Mouse (Mus musculus) adrenal gland, adult 8-10 months (tissue): ENCODE data around the gene Fastk. TPM values are rescaled to one million over a fixed set of nuclear protein-coding genes. Genes with fewer than 3 reads are reported as not detected.
A peak's percentile ranks its signal among the peaks of the same experiment; 100 is the strongest.
"Not testable (repeated sequence)": the region's sequence is repeated elsewhere in the genome, so short reads cannot be mapped to it uniquely, and the experiment has no call there.

ENCODE experiments used
- DNase-seq: peaks from one replicate; pipeline ENCODE4 v3.0.0; 2022
- total RNA-seq, 4 experiments: library from RNA; stranded (reverse); gene quantifications; 2 replicates each; pipeline ENCODE4 v1.2.4; 2022

Fastk gene
- total RNA-seq, 4 experiments from 2014 or later, result 96.8 to 117 (median 102) TPM

DNA sequence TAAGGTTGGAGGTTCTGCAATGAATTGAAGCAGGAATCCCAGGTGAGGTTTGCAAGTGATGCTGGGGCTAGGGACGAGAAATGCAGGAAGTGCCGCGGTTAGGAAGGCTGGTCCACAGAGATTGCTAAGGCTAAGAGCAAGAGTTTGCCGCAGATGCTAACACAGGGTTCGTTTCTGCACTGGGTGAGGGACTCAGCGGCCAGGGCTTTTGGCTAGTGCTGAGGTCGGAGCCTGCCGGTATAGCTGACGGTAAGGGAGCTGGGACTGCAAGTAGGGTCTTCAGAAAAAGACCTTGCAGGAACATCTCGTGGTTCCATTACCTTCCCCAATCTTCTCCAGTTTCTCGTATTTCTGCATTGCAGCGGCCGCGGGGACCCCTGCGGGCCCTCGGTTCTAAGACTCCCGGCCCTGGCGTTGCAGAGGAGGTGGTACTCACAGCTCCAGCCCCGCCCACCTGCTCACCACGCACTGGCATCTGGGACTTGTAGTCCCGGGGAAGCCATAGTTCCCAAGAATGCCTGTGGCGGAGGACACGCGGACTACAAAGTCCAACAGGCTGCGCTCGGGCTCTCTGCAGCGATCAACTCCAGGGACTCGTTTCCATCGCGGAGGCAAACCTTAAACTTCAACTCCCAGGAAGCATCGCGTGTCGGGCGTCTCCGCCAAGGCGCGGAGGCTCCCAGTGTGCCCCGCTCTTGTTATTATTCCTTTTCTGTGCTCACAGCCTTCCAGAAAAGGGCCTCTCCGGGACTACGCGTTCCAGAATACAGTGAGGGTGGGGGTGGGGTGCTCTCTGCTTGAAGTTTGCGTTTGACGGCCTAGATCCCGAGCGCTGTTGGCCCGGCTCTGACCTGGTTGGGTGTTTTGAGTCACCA lies 21.7 kb downstream of the Fastk start, which contains the start of the genes Cdk5 and Slc4a2:
Gene Cdk5, minus strand, starts transcription at position 402 of the 875 bp plus-strand sequence.
Gene Slc4a2, plus strand, starts transcription at position 709 of the 875 bp plus-strand sequence.
- peak; percentile 99 for DNase-seq

DNA sequence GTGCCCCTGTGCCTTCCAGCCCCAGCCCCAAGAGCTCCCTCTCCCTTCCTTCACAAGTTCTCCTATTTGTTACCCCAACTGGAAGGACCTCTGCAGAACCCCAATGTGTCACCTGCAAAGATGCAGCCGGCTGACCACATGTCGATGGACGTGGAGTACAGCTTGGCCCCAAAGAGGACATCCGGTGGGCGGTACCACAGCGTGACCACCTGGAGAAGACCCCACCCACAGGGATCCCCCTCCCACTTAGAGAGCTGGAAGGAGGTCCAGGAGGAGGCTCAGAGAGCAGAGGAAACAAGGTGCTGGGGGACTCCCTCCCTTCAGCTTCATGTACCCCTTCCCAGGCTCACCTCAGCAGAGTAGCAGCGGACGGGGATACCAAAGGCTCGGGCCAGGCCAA lies 24.7 kb downstream of the Fastk start:
- DNase-seq, result no peak

DNA sequence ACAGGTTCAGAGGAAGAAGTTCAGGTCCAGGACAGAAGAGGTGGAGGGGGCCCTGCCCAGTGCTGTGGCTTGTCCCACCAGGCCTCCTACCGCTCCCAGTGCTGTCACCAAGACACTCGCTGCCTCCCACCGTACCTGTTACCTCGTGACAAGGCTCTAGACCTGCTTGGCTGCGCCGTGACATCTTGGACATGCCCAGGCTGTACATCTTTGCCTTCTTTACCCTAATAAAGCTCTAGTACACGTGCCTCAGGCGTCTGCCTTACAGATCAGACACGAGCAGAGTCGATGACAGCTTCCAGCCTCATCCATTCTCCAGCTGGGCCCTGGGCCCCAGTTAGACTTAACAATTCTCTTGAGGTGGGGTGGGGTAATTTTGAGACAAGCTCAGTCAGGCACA lies 27.5 kb downstream of the Fastk start:
- no peak for DNase-seq

DNA sequence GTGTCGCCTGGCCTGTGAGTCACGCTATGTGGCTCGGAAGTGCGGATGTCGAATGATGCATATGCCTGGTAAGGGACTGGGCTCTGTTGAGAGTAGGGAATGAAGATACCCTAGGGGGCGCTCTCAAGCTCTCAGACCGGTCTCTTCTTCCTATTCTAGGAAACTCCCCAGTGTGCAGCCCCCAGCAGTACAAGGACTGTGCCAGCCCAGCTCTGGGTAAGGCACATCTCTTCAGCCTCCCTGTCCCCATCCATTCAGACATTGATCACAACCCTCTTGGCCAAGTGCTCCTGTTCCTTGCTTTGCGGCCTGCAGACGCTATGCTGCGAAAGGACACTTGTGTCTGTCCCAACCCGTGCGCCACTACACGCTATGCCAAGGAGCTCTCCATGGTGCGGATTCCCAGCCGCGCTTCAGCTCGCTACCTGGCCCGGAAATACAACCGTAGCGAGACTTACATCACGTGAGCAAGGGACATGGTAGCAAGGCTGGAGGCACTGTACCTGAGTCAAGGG lies 28.8 kb downstream of the Fastk start:
- DNase-seq, result peak; percentile 50

DNA sequence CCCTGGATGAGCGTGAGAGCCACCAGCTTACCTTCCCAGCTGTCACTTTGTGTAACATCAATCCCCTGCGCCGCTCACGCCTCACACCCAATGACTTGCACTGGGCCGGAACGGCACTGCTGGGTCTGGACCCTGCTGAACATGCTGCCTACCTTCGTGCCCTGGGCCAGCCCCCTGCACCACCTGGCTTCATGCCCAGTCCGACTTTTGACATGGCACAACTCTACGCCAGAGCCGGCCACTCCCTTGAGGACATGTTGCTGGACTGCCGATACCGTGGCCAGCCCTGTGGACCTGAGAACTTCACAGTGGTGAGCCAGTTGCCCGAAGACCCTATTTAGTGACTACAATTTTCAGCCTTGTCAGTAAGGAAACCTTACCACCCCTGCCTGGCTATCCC lies 31.1 kb downstream of the Fastk start:
- no peak for DNase-seq

DNA sequence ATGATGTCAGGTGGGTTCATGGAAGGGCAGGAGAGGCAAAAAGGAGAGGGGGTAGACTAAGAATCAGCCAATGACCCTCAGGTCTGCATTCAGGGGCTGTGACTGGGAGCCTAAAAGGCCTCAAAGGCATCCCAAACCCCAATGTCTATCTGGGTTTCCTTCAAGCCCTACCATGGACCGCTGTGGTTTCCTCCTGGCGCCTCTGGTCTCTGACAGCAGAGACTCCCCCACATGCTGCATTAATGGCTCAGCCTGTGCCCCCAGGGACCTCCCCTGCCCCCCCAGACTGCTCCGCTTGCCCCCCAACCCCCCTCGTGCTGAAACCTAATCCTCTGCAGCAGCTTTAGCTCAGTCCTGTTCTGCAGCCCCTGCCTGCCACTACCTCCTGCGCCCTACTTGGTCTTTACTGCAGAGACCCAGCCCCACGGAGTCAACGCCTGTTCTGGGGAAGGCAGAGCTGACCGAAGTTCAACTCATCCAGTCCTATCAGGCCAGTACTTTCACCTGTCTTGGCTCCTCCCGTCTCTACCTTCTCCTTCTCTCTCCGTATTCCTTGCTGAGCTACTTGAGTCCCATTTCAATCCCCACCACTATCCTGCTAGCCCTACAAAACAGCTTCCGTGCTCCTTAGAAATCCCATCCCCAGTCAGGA lies 31.9 kb downstream of the Fastk start, which contains the start of gene Asic3:
Gene Asic3, plus strand, starts transcription at position 351 of the 652 bp plus-strand sequence.
- no peak for DNase-seq

DNA sequence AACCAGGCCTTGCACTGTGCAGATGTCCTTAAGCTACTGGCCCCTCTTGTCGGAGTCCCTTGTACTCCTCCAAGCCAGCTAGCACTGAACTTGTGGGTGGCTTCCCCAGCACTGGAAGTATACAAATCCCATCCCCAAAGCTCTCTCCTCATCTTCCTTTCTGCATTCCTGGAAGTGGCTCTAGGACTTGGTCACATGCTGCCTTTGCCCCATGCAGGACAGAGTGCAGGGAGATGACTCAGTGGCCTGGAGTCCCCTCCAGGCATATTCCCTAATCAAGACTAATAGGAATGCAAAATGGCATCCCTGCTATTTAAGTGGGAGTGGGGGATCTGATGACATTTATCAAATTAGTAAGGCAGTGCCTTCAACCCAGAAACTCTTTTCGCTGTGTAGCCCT lies 33.0 kb downstream of the Fastk start:
- DNase-seq, result no peak

DNA sequence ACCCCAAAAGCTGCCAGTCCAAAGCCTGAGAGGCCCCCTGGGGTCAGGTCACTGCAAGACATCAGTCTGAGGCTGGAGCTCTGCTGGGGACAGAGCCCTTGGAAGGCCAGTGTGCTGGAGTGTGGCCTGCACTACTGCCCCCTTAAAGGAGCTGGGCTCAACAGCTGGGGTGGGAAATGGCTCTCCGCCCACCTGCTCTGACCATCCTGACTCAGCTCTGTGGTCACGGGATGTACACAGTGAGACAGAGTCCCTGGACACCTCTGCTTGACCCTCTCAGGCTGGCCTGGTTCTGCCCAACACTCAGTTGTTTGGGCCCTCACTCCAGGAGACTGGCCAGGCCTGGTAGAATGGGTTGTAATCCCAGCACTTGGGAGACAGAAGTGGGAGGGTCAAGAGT lies 35.6 kb downstream of the Fastk start:
- no peak for DNase-seq

DNA sequence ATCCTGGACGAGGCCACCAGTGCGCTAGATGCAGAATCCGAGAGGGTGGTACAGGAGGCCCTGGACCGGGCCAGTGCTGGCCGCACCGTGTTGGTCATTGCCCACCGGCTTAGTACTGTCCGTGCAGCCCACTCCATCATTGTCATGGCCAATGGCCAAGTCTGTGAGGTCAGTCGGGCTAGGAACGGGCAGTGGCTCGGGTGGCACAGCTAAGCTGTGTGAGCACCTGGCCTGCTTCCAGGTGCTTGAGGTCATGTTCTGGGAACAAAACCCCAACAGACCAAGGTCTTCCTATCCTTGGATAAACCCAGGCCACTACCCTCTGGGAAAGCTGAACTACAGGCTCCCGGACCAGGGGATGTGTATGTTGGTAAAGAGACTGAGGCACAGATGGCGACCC lies 36.4 kb downstream of the Fastk start:
- DNase-seq, result peak; percentile 64

DNA sequence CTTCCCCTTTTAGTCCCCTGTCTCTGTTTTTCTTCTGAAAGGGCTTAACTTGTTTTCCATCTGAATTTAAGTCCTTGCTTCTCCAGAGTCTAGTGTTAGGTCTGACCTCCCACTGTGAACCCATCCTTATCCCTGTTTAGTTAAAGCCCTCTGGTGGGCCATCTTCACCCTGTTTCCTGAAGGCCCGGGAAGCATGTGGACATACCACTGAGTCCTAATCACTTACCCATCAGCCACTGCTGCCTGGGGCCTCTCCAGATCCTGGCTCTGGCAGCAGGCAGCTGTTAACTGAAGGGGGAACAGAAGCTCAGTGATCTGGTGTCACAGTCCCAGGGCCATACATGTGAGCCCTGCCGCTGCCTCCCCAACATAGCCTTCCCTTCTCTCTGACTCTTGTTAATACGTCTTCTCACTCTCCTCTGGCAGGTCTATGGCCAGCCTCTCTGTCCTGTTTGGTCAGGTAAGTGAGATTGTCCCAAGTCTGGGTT lies 39.7 kb downstream of the Fastk start:
- DNase-seq, result no peak

DNA sequence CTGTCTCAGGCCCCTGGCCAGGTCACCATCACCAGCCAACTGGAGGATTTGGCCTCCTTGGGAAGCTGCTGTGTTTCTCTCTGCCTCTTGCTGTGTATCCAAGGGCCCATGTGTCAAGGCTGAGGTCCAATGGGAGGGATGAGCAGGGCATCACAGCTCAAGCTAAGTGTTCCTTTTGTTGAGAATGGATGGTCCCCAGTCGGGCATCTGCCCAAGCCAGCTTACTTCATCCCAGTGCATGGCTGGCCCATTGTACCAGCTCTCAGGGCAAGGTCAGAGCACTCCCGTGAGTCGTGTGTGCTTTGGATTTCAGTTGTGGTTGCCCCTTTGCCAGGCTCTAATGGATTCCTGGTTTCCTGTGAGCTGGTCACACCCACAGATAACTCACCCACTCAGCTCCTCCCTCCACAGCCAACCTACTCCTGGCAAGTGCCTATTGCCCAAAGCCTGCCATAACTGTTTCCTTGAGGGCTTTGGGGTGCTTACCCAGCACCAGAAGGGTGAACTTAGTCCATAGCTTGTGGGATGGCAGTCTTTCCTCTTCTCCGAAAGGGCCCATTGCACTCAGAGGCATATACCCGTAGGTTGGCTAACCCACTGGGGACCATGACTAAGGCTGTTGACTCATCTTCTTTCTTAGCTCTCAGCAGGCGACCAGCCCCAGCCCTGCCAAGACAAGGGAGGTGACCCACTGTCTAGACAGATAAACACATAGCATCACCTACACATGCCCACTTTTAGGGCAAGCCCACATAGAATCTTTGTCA lies 40.3 kb downstream of the Fastk start:
- no peak for DNase-seq

DNA sequence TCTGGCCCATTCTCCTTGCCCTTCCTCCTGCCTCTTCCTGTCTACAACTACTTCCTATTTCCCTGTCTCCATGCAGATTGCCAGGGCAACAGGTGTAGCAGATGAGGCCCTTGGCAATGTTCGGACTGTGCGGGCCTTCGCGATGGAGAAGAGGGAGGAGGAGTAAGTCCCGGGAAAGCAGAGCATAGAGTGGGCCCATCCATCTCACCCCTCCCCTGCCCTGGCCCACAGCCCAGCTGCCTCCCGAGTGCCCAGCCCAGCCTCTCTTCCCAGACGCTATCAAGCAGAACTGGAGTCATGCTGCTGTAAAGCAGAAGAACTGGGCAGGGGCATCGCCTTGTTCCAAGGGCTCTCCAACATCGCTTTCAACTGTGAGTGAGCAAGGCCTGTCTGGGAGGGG lies 43.1 kb downstream of the Fastk start:
- no peak for DNase-seq

DNA sequence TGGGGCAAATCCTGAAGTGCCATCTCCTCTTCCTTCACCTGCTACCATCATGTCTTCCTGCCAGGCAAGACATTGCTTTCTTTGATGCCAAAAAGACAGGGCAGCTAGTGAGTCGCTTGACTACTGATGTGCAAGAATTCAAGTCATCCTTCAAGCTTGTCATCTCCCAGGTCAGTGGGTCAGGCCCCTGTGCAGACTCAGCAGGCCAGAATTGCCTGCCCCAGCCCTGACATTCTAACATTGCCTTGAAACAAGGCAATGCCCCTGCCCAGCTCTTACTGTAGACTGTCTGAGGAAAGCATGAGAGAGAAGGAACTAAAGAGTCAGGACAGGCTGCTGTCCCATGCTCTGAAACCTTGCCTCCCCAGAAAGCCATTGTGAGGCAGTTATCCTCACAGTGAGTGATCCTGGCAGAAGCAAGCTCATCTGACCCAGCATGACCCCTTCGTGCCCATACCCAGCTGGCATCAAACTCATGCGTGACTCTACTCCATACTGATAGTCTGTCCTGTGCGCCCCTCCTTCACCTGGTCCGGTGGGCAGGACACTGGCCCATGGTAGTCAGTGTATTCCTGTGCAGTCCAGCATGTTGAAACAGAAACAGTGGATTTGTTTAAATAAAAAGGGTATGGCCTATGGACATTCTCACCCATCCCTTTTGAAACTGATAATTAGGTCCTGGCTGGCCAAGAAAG lies 44.0 kb downstream of the Fastk start:
- DNase-seq, result no peak

DNA sequence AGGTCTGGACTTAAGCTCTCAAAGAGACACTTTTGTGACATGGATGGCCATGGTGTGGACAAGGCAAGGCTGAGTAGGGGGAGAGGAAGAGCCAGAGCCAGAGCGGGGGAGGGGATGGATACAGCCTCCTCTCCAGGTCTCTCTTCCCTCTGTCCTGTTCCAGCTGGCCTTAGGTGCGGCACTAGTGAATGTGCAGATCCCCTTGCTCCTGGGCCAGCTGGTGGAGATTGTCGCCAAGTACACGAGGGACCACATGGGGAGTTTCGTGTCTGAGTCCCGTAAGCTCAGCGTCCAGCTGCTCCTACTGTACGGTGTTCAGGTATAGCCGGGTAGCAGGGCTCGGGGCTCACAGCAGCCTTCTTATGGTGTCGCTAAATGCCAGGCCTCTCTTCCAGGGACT lies 44.7 kb downstream of the Fastk start:
- DNase-seq, result no peak

DNA sequence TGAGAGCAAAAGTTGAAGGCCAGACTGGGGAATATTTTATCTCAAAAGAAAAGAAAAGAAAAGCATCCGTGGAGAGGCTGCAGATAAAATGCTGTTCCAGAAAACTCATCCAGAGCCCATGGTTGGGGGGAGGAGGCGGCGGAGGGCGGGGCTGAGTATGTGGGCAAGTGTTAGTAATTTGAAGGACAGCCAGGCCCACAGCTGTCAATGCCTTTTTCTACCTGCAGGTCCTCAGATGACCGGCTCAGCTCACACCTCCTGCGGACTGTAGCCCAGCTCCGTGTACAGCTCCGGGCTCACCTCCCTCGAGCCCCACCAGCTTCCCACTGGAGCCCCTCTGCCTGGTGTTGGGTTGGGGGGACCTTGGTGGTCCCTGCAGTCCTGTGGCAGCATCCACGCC lies 45.4 kb downstream of the Fastk start:
- no peak for DNase-seq

DNA sequence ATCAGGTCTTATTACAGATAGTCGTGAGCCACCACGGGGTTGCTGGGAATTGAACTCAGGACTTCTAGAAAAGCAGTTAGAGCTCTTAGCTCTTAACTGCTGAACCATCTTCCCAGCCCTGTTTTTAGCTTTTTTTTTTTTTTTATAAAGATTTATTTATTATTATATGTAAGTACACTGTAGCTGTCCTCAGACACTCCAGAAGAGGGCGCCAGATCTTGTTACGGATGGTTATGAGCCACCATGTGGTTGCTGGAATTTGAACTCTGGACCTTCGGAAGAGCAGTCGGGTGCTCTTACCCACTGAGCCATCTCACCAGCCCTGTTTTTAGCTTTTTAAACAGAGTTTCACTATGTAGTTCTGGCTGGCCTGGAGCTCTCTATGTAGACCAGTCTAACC lies 48.8 kb downstream of the Fastk start:
- not testable (repeated sequence) for DNase-seq

DNA sequence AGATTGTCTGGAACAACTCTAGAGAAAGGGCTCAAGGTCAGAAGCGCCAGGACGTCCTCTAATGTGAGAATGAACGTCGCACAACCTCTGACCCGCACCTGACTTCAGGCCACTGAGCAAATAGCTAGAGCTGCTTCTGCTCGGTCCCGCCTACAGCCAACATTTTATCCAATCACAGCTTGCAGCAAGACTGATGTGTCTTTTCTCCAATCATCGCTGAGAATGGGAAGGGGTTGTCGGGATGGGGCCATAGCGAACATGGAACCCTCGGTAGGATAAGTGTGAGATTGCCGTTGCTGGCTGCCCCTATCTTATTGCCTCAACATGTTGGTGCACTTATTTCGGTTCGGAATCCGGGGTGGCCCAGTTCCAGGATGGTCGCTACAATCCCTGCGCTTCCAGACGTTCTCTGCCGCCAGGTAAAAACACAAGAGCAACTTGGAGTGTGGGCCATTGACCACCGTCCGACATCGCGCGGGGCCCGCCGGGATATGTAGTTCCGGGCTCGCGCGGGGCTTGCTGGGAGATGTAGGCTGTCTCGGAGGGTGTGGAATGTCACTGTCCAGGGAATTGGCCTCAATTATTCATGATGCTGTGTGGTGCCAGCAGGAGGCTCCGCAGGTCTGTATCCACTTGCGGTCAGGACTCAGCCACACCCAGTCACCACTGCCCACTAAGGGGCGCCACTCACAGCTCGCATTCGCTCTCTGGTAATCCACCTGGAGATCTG lies 50.8 kb downstream of the Fastk start:
- DNase-seq, result peak; percentile 95

DNA sequence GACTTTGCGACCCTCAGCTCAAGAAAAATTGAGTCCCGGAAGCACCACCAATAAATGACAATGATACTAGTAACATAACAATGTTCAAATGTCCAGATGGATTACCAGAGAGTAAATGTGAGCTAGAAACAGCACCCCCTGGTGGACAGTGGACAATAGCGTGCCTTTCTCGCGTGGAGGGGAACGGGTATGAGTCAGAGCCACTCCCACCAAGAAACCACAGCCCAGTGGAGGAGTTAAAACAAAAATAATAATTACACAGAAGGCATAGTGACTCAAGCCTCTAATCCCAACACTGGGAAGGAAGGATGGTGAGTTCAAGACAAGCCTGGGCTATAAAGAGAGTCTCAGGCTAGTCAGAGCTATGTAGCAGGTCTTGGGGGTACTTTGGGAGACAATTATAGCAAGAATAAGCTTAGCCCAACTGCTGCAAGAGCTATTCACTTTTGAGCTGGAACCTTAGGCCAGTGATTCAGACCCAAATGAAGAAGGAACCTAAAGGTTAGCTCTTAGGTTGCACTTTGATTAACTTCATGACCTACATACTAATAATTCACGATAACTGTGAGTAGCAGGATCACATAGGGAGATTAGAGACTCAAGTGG lies 51.6 kb downstream of the Fastk start, which contains the start of gene Abcb8:
Gene Abcb8, plus strand, starts transcription at position 272 of the 606 bp plus-strand sequence.
- peak; percentile 78 for DNase-seq

DNA sequence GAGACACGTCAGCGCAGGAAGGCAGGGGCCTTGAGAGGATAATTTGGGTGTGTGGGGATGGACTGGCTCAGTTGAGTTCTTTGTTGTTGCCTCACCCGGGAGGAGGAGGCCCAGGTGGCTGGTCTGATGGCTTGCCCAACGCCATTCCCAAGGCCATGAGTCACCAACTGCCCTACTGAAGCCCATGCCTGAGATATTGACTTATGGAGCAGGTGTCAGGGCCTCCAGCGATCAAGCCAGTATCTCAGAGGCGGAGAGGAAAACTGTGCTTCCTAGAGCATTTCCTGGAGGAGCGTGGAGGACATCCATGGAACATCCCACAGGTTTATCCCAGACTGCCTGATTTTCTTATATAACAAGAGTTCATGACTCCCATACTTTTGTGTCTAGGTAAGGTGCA lies 52.4 kb downstream of the Fastk start:
- peak; percentile 42 for DNase-seq

DNA sequence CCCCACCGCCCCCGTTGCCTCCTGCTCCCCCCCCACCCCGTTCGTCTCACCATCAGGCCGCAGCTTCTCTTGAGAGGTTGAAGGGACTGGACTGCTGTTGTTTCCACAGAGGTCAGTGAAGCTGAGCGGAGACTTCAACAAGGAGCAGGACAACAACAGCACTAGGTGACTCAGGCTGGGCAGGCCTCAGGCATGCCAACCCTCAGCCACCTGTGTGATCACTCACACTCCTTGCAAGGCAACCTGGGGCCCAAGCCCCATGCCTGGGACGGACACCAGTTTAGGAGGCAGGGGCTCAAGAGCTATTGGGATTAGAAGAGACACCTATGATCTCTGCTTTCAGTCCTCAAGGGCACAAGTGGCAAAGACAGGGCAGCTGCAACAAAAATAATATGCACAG lies 53.2 kb downstream of the Fastk start, which contains the start of gene Atg9b:
Gene Atg9b, minus strand, starts transcription at position 280 of the 400 bp plus-strand sequence.
- DNase-seq, result no peak

DNA sequence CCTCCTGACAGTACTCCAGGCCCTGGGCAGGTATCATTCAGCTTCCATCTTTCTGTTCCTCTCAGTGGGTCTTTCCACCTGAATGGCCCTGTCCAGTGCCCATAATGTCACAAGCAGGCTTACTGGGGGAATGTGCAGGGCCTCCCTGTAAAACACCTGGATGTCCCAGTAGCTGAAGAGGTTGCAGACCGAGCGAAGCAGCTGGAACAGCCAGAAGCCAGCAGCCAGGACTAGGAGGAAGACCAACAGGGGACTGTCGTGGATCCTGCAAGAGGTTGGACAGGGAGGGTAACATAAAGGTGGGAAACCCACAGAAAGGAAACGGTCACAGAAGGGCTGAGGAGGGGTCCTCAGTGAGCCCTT lies 55.4 kb downstream of the Fastk start:
- no peak for DNase-seq
